Mouse (Mus musculus): ENCODE data around the gene Pde3b.
"Not testable (repeated sequence)": the region's sequence is repeated elsewhere in the genome, so short reads cannot be mapped to it uniquely, and the experiment has no call there.

Gene Pde3b

DNA sequence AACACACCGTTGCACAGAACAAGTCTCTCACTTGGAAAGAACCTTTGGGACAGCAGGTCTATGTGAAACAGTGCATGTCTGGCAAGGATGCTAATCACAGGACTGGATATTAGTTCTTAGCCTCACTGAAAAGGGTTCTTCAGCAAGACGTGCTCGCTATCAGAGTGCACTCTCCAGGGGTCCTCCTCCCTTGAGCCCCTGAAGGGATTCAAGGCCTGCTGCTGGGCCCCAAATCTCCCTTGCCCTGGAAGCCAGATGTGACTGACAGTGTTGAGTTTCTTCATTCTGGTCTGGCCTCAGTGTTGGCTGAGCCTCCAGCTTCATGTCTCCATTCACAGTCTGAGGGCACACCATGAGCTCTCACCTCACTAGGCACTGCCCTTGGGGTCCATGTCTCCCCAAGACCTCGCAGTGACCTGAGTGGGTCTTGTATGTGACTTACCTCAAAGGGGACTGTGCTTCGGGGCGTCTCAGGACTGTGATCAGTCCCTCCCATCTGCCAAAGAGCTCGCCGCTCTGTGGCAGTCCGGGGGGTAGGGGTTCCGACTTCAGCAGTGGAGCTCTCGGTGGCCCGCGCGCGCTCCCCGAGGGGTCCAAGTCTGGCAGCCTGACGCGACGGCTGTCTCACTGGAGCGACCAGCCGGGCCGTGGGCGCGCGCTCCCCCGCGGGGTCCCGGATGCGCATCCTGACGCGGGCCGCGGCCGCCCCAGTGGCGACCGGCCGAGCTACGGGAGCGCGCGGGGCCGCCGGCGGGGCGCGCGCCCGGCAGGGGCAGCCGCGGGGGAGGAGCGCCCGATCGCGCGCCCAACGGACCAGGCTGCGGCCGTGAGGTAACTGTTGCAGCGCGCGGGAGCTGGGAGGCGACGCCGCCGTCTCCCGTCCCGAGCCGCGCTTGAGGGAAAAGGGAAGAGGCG, at the start of gene Pde3b:
TSS of gene Pde3b (plus strand) at position 861 of the 915 bp plus-strand sequence.
- peak; percentile 52 to 67 for DNase-seq (ENCODE audit: low spot score in 2 of 2)

DNA sequence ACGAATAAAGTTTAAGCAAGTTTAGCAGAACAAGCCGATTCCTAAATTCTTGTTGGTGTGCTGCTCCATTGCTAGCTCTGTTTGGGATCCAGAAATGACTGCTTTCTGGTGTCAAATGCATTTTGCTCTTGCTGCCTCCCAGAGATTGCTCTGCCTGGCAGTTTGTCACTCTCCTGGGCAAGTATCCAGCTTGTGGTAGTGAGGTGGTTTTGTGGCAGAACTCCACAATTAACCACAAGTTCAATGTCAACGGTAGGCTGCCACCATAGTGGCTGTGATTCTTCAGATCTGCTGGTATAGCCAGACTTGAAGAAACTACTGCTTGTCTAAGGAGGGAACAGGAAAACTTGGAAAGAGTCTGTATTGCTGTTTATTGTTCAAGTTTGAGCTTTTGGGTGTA, 13.0 kb upstream of the Pde3b start:
- no peak for DNase-seq (ENCODE audit: low spot score in 2 of 2)

DNA sequence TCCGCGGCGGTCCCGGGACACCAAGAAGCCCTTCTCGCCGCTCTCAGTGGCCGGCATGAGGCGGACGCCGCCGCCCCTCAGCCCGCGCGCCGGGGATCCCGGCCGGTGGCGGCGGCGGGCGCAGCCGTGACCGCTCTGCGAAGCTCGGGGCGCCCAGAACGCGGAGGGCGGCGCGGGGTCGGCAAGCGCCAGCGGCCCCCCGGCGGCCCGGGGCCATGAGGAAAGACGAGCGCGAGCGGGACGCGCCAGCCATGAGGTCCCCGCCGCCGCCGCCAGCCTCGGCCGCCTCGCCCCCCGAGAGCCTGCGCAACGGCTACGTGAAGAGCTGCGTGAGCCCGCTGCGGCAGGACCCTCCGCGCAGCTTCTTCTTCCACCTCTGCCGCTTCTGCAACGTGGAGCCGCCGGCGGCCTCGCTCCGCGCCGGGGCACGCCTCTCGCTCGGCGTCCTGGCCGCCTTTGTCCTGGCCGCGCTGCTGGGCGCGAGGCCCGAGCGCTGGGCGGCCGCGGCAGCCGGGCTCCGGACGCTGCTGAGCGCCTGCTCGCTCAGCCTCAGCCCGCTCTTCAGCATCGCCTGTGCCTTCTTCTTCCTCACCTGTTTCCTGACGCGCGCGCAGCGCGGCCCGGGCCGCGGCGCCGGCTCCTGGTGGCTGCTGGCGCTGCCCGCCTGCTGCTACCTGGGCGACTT, 397 bp downstream of the Pde3b start:
- DNase-seq (ENCODE audit: low spot score in 2 of 2), result peak; percentile 5 to 7

DNA sequence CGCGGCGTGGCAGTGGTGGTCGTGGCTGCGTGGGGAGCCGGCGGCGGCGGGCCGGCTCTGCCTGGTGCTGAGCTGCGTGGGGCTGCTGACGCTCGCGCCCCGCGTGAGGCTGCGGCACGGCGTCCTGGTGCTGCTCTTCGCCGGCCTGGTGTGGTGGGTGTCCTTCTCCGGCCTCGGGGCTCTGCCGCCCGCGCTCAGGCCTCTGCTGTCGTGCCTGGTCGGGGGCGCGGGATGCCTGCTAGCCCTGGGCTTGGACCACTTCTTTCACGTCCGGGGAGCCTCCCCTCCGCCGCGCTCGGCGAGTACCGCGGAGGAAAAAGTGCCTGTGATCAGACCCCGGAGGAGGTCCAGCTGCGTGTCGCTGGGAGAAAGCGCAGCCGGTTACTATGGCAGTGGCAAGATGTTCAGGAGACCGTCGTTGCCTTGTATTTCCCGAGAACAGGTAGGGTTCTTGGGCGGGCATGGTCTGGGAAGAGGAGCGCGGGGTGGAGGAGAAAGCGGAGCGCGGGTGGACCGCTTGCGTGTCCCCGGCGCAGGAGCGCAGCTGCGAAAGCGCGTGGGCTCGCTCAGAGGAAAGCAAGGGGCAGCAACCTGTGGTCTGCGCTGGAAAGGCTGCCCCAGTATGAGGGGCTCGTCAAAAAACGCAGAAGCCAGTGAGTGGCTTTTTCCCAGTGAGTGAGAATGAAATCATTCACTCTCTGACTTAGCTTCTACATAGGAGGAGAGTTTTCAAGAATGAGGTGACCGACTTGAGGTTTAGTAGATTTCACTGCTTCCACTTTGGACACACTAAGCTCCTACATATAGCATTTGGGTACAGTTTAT, 1.2 kb downstream of the Pde3b start:
- peak in 1 of 2 experiments; percentile 23 for DNase-seq (ENCODE audit: low spot score in 2 of 2)

DNA sequence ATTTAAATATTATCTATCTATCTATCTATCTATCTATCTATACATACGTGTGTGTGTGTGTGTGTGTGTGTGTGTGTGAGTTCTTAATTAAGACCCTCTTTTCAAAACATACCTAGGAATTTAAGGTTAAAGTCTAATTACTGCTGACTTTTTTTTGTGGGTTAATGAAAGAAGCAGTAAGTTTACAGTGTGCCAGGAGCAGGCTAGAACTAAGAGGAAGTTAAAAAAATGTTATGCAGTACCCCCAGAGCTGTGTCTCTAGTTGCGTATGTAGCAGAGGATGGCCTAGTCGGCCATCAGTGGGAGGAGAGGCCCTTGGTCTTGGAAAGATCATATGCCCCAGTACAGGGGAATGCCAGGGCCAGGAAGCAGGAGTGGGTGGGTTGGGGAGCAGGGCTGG, 4.2 kb downstream of the Pde3b start:
- DNase-seq (ENCODE audit: low spot score in 2 of 2), result not testable (repeated sequence)

DNA sequence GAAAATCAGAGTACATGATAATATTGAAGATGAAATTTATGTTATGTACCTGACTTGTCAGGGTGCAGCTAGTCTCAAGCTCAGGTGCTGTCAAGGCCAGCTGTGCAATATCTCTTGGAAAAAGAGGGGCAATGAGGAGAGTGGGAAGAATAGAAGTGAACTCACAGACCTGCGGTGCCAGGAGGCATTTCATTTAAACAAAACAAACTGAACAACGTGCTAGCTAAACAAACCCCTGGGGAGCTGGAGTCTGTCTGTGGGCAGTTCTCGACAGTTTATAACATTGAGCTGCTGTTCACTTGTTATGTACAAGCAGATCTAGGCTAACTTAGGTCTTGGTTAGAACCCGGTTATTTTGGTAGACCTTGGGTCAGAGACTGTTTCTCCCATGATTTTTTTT, 5.8 kb downstream of the Pde3b start:
- DNase-seq (ENCODE audit: low spot score in 2 of 2), result no peak

DNA sequence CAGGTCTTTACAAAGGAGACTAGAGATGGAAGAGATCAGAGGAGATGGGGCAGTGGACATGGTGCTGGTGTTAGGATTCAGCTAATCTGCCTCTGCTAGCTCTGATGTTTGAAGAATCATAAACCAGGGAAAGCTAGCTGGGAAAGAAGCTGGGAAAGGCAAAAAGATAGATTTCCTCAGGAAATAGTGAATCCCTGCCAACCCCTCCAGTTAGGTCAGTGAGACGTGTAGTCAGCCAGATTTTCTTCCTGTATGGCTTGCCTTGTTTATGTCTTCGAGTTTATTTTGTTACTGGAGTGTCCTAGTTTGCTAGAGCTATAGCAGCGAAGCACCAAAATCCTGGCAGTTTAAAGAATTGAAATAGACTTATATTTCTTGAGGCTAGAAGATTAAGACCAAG, 7.1 kb downstream of the Pde3b start:
- no peak for DNase-seq (ENCODE audit: low spot score in 2 of 2)

DNA sequence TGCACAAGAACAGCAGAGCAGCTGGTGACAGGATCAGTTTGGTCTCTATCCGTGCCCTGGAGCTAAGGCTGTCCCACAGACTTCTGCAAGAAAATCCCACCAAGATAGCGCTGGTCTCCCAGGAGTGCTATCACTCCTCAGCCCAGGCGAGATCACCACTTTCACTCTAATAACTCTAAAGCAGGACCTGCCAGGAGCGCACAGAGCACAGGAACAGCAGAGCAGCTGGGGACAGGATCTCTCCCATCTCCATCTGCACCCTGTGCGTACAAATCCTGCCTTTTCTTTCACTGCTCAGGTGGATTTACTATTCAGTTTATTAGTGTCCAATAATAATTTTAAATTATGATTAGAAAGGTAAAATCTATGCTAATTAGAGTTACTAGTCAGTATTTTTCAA, 14.7 kb downstream of the Pde3b start:
- DNase-seq (ENCODE audit: low spot score in 2 of 2), result no peak

DNA sequence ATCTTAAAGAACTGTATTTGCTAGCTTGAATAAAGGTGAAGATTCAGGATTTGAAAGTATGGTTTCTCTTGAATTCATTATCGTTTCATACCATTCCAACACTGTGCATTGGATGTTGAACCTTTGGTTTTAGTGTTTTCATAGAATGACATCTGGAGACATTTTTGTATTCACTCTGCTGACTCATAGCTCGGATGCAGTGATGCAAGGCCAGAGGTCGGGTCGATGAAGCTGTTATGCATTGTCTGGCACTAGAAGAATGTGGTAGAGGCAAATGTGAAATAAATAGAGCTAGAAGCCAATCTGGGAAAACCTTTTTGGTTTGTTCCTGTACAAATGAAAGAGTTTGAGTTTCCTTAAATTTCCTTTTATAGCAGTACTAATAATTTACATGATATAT, 16.9 kb downstream of the Pde3b start:
- no peak for DNase-seq (ENCODE audit: low spot score in 2 of 2)

DNA sequence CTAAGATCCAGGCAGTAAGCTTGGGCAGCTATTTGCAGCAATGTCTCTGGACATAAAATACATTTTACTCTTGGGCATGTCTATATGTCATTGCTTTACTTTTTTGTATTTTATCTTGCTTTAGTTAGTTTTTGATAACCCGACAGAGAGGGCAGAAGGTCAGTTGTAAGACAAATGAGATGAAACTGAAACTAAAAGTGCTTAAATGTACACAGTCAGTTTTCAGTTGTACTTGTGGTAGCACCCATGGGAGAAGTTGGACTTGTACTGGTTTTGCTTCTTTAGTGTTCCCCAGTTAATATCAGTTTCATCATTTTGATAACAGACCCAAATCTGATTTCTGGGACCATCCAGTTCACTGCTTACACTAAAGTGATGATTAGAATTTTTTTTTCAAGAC, 24.6 kb downstream of the Pde3b start:
- no peak for DNase-seq (ENCODE audit: low spot score in 2 of 2)

DNA sequence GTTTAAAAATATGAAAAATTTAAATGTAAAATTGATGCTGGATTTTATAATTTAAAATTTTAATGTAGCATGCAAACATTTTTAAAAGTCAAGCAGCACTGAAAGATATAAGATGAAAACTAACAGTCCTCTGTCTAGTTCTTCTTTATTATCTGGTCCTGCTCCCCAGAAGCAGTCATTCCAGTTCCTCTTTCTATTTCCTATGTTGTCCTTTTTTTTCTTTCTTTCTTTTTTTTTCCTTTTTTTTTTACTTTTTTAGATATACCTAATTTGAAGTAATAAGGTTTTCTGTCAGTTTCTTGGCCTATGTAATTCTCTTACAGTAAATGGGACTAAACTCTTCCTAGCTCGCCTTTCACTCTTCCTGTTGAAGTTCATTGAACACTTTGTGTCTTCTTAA, 25.4 kb downstream of the Pde3b start:
- no peak for DNase-seq (ENCODE audit: low spot score in 2 of 2)

DNA sequence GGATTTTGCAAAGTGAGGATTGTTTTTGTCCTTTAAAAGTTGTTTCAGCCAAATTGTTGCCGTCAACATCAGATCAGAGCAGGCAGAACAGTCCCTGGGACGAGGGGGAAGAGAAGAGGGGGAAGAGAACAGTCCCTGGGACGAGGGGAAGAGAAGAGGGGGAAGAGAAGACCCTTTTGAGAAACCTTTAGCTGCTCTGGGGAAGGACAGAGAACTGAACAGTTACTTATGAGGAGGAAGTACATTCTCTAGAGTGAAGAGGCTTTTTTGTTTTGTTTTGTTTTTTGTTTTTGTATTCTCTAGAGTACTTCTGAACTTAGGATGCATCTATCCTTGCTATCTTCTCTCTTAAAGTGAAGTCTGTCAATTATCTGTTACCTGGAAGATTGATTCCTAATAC, 37.8 kb downstream of the Pde3b start:
- DNase-seq (ENCODE audit: low spot score in 2 of 2), result no peak

DNA sequence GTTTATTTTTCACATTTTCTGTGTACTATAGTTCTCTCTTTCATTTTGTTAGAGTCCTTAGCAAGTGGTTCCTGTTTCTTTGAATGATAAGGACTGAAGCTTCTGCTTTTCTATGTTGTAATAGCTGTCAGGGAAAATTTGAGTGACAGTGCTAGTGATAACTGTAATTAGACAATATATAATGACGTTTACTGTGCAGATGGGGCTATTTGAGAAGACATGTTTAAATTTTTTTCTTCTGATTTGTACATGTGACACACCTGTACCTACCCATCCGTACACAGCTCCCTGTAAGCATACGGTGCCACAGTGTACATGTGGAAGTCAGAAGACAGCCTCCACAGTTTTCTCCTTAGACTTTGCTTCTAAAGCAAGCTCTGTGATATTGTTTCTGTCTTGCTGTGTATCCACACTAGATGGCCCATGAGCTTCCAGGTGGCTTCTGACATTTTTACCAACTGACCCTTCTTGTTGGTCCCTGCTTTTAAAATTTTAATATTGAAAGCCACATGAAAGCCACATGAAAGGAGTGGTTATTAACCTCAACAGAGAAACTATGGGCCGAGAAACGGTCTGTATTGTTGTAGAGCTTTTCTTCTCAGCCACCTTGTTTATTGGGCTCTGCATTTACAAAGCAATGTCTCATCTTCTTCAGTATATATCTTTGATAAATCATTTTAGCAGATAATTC, 38.4 kb downstream of the Pde3b start:
- no peak for DNase-seq (ENCODE audit: low spot score in 2 of 2)

DNA sequence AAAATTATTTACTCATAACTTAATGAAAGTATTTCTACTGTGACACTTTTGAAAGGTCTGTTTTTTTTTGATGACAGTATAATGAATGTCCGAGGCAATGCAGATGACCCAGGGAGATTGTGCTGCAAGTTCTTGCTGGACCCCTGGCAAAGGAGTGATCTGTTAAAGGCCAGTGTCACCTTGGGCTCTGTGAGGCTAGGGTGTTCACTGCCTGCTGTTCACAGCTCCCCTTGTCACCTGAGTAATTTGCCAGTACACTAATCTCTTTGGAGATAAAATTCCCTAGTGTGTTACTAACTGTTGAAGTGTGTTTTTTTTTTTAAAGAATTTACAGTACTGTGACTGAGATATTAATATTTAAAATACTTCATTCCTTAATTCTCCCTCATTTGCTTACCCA, 39.8 kb downstream of the Pde3b start:
- DNase-seq (ENCODE audit: low spot score in 2 of 2), result no peak

DNA sequence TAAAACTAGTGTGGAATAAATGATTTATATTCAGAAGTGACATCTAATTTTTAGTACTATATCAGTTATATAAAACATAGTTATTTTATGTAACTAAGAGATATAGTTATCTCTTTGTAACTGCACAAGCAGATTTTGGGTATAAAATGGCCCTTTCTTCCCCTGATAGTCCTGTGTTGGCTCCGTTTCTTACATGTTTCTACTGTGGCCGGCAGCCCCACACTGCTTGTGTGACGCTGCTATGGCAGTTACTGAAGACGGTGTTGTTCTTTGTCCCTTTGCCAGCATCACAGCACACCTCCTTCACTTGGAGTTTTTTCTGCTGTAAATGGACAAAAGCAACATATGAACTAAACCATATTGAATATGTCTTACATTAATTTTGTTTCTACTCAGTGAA, 41.8 kb downstream of the Pde3b start:
- DNase-seq (ENCODE audit: low spot score in 2 of 2), result no peak

DNA sequence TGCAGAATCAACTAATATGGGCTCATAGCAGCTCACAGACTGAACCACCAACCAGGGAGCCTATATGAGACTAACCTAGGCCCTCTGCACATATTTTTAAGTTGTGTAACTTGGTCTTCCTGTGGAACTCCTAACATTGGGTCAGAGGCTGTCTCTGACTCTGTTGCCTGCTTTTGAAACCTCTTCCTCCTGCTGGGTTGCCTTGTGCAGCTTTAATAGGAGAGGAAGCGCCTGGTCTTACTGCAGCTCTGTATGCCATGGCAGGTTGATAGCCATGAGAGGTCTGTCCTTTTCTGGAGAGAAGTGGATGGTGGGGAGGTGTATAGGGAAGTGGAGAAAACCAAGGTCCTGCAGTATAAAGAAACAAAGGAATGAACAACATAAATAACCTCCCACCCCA, 44.8 kb downstream of the Pde3b start:
- no peak for DNase-seq (ENCODE audit: low spot score in 2 of 2)

DNA sequence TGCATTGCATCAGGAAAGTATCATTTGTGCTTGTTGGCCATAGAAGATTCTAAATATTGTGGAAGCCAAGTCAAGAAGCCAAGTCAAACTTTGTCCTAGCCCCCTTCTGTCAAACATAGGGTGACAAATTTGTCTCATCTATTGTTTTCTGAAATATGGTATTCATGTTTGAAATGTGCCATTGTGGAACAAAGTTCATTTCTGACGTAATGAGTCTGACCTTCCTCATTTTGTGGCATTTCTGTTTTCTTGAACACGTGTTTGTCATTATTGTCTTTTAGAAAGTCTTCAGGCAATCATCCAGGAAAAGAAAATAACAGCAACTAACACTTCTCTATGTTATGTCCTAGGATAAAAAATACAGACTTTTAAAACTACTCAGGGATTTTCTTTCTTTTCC, 46.6 kb downstream of the Pde3b start:
- DNase-seq (ENCODE audit: low spot score in 2 of 2), result no peak

DNA sequence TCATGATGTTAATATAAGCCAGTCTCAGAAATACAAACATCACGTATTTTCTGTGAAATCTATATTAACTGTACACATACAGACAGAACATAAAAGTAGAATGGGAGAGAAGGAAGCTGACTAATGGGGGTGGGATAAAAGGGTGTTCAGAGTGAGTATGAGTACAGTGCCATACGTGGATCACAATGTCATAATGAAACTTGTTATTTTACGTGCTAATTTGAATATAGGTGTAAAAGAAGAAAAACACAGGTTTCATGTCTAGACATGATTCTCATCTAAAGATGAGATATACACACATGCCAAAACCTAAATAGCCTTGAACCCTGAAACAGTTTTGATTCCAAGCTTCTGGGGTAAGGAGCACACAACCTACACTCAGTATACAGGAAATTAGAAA, 51.3 kb downstream of the Pde3b start:
- no peak for DNase-seq (ENCODE audit: low spot score in 2 of 2)

DNA sequence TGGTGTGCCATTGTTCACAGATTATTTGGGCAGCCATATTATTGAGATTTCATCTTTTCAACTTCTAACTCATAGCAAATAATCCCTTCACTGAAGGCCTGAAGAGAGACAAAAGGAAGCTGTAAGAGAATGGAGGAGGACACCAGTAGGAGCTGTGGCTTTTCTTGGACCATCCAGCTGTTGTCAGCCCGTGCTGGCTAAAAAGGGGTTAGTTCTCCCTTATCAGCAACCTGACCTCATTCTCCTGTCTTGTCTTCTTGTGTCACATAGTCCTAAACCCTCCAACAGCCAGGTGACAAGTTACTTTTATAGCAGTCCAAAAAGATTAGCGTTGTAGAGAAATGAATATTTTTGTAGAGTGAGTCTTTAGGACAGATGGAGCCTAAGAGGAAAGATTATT, 57.4 kb downstream of the Pde3b start:
- DNase-seq (ENCODE audit: low spot score in 2 of 2), result no peak

DNA sequence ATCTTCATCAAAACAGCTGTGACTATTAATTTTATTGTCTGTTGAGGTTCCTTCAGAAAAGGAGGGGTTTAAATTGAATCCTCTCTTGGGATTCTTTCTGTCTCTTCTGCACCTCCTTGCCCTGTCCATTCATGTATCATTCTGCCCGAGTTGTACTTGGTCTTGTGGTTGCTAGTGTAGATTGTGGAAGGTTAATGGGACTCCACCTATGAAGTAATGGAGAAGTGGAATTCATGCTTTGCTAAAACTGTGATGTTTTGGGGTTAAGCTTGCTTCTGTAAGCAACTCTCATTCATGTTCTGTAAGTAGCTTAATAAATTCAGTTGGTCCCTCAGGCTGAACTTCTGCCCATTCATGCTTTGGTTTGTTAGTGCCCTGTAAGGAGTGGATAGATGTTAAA, 59.8 kb downstream of the Pde3b start:
- no peak for DNase-seq (ENCODE audit: low spot score in 2 of 2)

DNA sequence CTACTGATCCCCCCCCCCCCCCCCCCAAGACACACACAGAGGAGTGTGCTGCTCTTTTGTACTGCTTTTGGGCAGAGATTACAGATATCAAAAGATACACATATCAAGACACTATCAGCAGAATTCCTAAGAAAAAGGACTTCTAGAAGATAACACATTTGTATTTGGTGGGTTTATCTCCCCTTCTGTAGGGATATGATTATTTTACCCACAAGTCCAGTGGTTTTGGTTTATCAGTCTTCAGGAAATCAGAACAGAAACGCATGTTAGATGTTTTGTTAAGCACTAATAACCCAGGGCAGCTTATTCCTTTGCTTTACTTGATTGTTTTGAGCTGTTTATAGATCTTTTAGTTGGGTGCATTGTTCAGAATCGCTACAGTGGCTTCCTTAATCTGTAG, 62.8 kb downstream of the Pde3b start:
- no peak for DNase-seq (ENCODE audit: low spot score in 2 of 2)

DNA sequence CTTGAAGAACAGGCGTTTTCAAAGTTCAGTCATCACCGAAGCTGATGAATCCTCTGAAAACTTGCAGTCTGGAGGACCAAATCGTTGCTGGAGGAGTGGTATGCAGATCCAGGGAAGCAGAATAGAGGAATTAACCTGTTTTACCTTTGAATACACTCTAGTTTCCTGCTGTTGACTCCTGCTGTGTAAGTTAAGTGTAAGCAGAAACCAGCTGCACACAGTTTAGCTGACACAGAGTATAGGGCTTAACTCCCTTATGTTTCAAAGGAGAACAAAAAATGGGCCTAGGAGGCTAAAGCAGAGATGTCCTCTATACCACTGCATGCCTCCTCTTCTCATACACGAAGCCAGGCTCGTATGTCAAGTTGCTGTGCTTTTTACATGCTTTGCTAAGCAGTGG, 63.8 kb downstream of the Pde3b start:
- DNase-seq (ENCODE audit: low spot score in 2 of 2), result no peak

Data from heart, adult 9 months (tissue).